Mouse (Mus musculus) embryonic facial prominence, embryonic 10.5 days (tissue): ENCODE measurements around the gene Cst6. TPM values are rescaled to one million over a fixed set of nuclear protein-coding genes. Genes with fewer than 3 reads are reported as not detected.

ENCODE experiments used
- DNase-seq: peaks from one replicate; pipeline ENCODE4 v3.0.0-alpha.2; 2017; ENCODE audit warnings: low spot score
- H3K27ac ChIP-seq: fragments of 300-500 bp; sonication (generic); replicated peaks from 2 replicates; pipeline ENCODE4 v1.5.1; 2016; ENCODE audit warnings: mild to moderate bottlenecking
- H3K27me3 ChIP-seq: fragments of 300-500 bp; sonication (generic); replicated peaks from 2 replicates; pipeline ENCODE4 v1.6.1; 2016; ENCODE audit warnings: low read depth, mild to moderate bottlenecking; ENCODE audit not compliant: poor library complexity, severe bottlenecking
- H3K36me3 ChIP-seq: fragments of 300-500 bp; sonication (generic); replicated peaks from 2 replicates; pipeline ENCODE4 v1.6.1; 2016; ENCODE audit warnings: mild to moderate bottlenecking, moderate library complexity
- H3K4me1 ChIP-seq: fragments of 300-500 bp; sonication (generic); 2 replicates; pipeline ENCODE4 v1.6.1; 2016
- H3K4me3 ChIP-seq: fragments of 300-500 bp; sonication (generic); 2 replicates; pipeline ENCODE4 v1.5.1; 2016; ENCODE audit warnings: mild to moderate bottlenecking, moderate library complexity
- H3K9me3 ChIP-seq: fragments of 300-500 bp; sonication (generic); 2 replicates; pipeline ENCODE4 v1.6.1; 2016; ENCODE audit warnings: mild to moderate bottlenecking
- whole genome bisulfite sequencing: fragments of 180-500 bp; shearing (Covaris S2); methylation state at CpG from one replicate; pipeline ENCODE4 v1.1.7; 2016; 5-methylcytosine and 5-hydroxymethylcytosine counted together
- polyA plus RNA-seq: library from polyadenylated mRNA; unstranded; fragments of >200 nt; fragmentation: Nextera tagmentation; extraction: Ambion mirVana; gene quantifications from 2 replicates; pipeline ENCODE4 v1.2.1, GENCODE M21; 2016

Cst6 gene
- polyA plus RNA-seq, 1 experiment from 2014 or later = 0.24 TPM

DNA sequence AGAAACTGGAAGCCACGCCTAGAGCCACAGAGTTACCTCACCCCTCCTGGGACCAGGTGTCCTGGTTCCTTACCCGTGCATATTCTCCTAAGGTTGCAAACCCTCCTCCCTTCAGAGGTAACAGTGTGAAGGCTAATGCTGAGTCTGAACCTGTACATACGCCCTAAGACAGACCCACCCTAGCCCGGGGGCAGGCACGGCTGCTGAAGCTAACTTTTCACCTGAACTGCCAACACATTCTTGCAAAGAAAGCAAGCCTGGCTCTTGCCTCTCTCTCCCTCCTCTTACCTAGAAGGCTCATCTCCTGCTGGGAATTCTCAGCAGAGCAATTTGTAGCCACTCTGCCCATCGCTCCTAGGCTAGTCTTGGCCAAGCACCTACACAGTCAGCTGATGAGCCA is 48.8 kb downstream of the Cst6 start:
- Histone ChIP-seq H3K27ac (no peak overlapping the region), H3K4me1 (peaks cover 46% of the 10 kb centered on the region), H3K4me3 (no peak overlapping the region), H3K27me3 (0 out of 2 replicates have a peak, but pooled peaks cover 2% of the 10 kb centered on the region), H3K36me3 (peaks cover 16% of the 10 kb centered on the region), H3K9me3 (no peaks in the 10 kb centered on the region)
- WGBS = 80% methylated on average over 6 of the region's 6 CpGs
- DNase-seq = no peak

DNA sequence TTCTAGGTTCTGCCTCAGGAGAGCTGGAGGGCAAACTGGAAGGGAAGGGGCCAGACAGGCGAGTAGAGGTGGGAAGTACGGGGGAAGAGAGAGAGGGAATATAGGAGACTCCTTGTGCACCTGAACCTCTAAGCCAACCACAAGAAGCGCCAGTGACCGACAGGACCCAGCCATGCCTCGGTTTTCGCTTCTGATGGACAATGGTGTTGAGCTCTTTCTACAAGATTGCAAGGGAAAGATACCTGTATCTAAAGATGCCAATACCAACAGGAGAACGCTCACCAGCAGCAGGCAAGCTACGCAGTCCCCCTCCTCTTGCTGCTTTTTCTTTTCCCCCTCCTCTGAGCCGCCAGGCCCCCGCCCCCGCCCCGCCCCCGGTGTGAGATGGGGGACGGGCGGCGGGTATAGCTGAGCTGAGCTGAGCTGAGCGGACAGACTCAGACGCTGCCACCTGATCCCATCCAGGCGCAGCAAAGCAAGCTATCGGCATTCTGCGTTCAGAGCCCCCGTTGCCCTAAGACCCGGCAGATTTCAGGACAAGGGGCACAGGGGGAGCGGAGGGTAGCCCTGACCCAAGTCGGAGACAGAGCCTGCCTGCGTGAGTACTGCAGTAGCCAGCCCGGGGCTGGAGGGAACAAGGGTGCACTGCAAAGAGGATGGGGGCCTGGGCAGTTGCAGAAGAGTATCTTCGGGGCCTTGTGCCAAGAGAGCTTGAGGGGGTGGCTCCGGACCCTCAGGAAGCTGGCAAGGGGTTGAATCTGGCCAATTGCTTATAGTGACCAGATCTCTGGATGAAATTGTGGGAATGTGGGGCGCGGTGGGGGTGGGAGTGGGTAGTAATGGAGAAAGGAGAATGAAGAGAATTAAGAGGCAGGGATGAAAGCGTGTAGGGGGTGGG is 51.2 kb downstream of the Cst6 start, which contains the start of gene Gal3st3:
Gene Gal3st3 (plus strand): TSS at position 429 of the 898 bp plus-strand sequence.
- peaks cover 14% of the 10 kb centered on the region for H3K36me3 ChIP-seq
- H3K27me3 ChIP-seq = 0 out of 2 replicates have a peak, but pooled peaks cover 2% of the 10 kb centered on the region
- peaks cover 58% of the 10 kb centered on the region for H3K4me1 ChIP-seq
- 5% methylated on average over 32 of the region's 32 CpGs for WGBS
- peak; percentile 80 for DNase-seq
- H3K27ac ChIP-seq = peak within 1 kb of the TSS; percentile 82
- H3K9me3 ChIP-seq = no peaks in the 10 kb centered on the region
- peak within 1 kb of the TSS; percentile 71 for H3K4me3 ChIP-seq

DNA sequence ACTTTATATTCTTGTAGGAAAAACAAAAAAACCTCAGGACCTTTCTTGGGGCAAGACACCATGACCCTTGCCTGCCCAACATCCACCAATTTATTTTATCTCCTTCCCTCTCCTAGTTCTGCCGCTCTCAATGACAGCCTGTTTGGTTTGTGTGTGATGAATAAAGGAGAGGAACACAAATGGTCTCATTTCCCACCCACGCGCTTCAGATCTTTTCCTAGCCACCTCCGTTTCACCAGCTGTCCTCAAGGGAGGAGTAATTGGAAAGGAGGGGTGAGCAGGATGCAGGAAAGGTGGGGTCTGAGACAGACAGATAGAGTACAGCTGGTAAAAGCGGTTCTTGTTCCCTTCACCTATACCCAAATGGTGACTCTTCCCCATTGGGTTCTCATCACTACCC is 52.7 kb downstream of the Cst6 start:
- Histone ChIP-seq H3K4me1 (peaks cover 55% of the 10 kb centered on the region), H3K27ac (no peak overlapping the region; the same call in 1 of the 2 replicates), H3K9me3 (no peaks in the 10 kb centered on the region), H3K27me3 (0 out of 2 replicates have a peak, but pooled peaks cover 2% of the 10 kb centered on the region), H3K36me3 (peaks cover 26% of the 10 kb centered on the region), H3K4me3 (0 out of 2 replicates have a peak overlapping the region, but pooled peaks have one; percentile 16)
- 87% methylated on average over 5 of the region's 5 CpGs for WGBS
- no peak for DNase-seq

DNA sequence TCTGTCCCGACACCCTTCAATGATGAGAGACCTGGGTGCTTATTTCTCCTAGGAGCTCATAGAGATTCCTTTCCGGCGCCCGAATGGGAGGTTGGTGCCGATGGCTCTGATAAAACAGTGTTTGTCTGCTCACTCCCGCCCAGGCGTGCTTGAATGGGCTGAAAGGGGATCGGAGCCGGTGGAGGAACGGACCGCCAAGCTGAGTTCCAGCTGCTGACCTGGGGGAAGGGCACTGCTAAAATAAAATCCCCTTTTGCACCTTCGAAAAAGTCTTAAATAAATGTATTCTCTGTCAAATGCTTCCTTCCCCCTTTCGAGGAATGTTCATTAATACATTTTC is 53.7 kb downstream of the Cst6 start:
- peak overlapping the region; percentile 96 for H3K27ac ChIP-seq
- H3K9me3 ChIP-seq = no peaks in the 10 kb centered on the region
- H3K4me3 ChIP-seq = peak overlapping the region; percentile 86
- H3K27me3 ChIP-seq = 0 out of 2 replicates have a peak, but pooled peaks cover 2% of the 10 kb centered on the region
- WGBS = 7% methylated on average over 13 of the region's 13 CpGs
- peaks cover 53% of the 10 kb centered on the region for H3K4me1 ChIP-seq
- H3K36me3 ChIP-seq = peaks cover 35% of the 10 kb centered on the region
- DNase-seq = no peak

DNA sequence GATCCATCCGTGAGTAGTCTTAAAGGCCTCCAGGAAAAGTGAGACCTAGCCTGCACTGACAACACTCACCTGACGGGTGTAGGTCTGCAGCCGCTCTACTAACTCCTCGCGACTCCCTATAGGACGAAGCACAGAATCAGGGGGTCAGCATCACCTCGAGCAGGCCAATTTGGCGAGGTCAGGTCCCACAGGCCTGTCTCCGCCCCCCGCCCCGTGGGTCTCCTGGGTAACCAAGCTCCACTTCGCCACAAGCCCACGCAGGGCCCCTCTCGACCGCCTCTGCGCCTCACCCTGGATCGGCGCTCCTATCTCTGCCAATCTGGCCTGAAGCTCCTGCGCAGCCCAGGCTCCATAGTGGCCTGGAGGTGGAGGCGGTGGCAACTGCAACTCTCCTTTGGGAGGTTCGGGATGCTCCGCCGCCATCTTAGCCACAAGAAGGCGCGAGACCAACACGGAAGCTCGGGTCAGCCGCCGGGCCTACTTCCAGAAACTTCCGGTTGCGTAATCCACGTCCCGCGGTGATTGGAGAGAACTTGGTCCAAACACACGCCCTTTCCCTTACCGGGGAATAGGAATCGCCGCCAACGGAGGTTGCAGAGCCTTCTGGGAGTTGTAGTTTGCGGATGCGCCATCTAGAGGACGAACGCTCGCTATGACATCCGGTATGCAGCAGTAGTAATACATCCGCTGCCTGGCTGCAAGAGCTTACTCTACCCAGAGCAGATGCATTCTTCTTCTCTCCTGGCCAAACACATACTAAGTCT is 54.2 kb downstream of the Cst6 start, which contains the start of gene Sf3b2:
Gene Sf3b2 (minus strand): TSS at position 484 of the 764 bp plus-strand sequence.
- peak; percentile 98 for DNase-seq
- H3K36me3 ChIP-seq = peaks cover 41% of the 10 kb centered on the region
- peak within 1 kb of the TSS; percentile 96 for H3K27ac ChIP-seq
- peak within 1 kb of the TSS; percentile 86 for H3K4me3 ChIP-seq
- H3K27me3 ChIP-seq = 0 out of 2 replicates have a peak, but pooled peaks cover 2% of the 10 kb centered on the region
- H3K4me1 ChIP-seq = peaks cover 50% of the 10 kb centered on the region
- no peaks in the 10 kb centered on the region for H3K9me3 ChIP-seq
- WGBS = under 1% methylated on average over 46 of the region's 46 CpGs

Other genes starting within 250 kb of the Cst6 start
- 266 and 270 TPM in 2 replicates for gene Rab1b, start 242.5 kb downstream of the Cst6 start, polyA plus RNA-seq
- gene Klc2, start 231.0 kb downstream of the Cst6 start, polyA plus RNA-seq = 30.0 and 31.2 TPM in 2 replicates
- 24.8 and 25.6 TPM in 2 replicates for gene Pacs1, start 76.5 kb downstream of the Cst6 start, polyA plus RNA-seq
- gene Sf3b2, start 54.1 kb downstream of the Cst6 start, polyA plus RNA-seq = 456 and 467 TPM in 2 replicates
- 8.5 and 8.6 TPM in 2 replicates for gene Gal3st3, start 51.2 kb downstream of the Cst6 start, polyA plus RNA-seq
- gene Catsper1, start 13.8 kb downstream of the Cst6 start, polyA plus RNA-seq = not detected in 2 replicates
- gene Eif1ad, start 17.2 kb upstream of the Cst6 start, polyA plus RNA-seq = 90.4 and 93.7 TPM in 2 replicates
- 570 and 593 TPM in 2 replicates for gene Banf1, start 17.6 kb upstream of the Cst6 start, polyA plus RNA-seq
- gene Sart1, start 39.1 kb upstream of the Cst6 start, polyA plus RNA-seq = 89.4 and 96.6 TPM in 2 replicates
- gene Tsga10ip, start 53.0 kb upstream of the Cst6 start, polyA plus RNA-seq = 0.28 and 0.72 TPM in 2 replicates
- gene Drap1, start 75.4 kb upstream of the Cst6 start, polyA plus RNA-seq = 222 and 242 TPM in 2 replicates
- gene AI837181, start 75.6 kb upstream of the Cst6 start, polyA plus RNA-seq = 49.5 and 55.0 TPM in 2 replicates
- not detected in 2 replicates for gene Fosl1, start 98.0 kb upstream of the Cst6 start, polyA plus RNA-seq
- gene Ccdc85b, start 108.3 kb upstream of the Cst6 start, polyA plus RNA-seq = 6.2 and 7.4 TPM in 2 replicates
- gene Fibp, start 111.0 kb upstream of the Cst6 start, polyA plus RNA-seq = 101 and 109 TPM in 2 replicates
- 1.1 and 1.5 TPM in 2 replicates for gene Ctsw, start 118.9 kb upstream of the Cst6 start, polyA plus RNA-seq
- 75.8 and 80.6 TPM in 2 replicates for gene Efemp2, start 124.4 kb upstream of the Cst6 start, polyA plus RNA-seq
- gene Mus81, start 138.8 kb upstream of the Cst6 start, polyA plus RNA-seq = 41.1 and 45.1 TPM in 2 replicates
- gene Cfl1, start 140.9 kb upstream of the Cst6 start, polyA plus RNA-seq = 3,028 and 3,069 TPM in 2 replicates
- gene 1700020D05Rik, start 154.2 kb upstream of the Cst6 start, polyA plus RNA-seq = not detected in 2 replicates
- gene Snx32, start 161.0 kb upstream of the Cst6 start, polyA plus RNA-seq = 6.3 and 8.4 TPM in 2 replicates
- 0.83 and 1.3 TPM in 2 replicates for gene Ovol1, start 211.1 kb upstream of the Cst6 start, polyA plus RNA-seq
- gene Ap5b1, start 218.5 kb upstream of the Cst6 start, polyA plus RNA-seq = 2.1 and 2.6 TPM in 2 replicates